Mouse (Mus musculus): ENCODE data around the gene Ccnf.

Ccnf gene

GRCm38 (mm10) chr17:24199741-24200140 is 51.5 kb downstream of the Ccnf start:
- DNase-seq: no peak

- no peak for DNase-seq
Measured at GRCm38 (mm10) chr17:24199252-24199651, 52.0 kb downstream of the Ccnf start.

GRCm38 (mm10) chr17:24197032-24197824 is 54.1 kb downstream of the Ccnf start:
- DNase-seq: no peak

- DNase-seq: no peak
Measured at GRCm38 (mm10) chr17:24195349-24195748, 55.9 kb downstream of the Ccnf start.

- no peak for DNase-seq
Measured at GRCm38 (mm10) chr17:24193769-24194168, 57.5 kb downstream of the Ccnf start.

GRCm38 (mm10) chr17:24193268-24193667 is 58.0 kb downstream of the Ccnf start:
- DNase-seq: no peak

GRCm38 (mm10) chr17:24192848-24193247 is 58.4 kb downstream of the Ccnf start:
- DNase-seq: no peak

GRCm38 (mm10) chr17:24191481-24191880 is 59.8 kb downstream of the Ccnf start:
- no peak for DNase-seq

GRCm38 (mm10) chr17:24190934-24191333 is 60.4 kb downstream of the Ccnf start:
- no peak for DNase-seq

- DNase-seq: no peak
Measured at GRCm38 (mm10) chr17:24174259-24174658, 77.0 kb downstream of the Ccnf start.

- DNase-seq: peak; percentile 29 to 34
Measured at GRCm38 (mm10) chr17:24173423-24173822, 77.9 kb downstream of the Ccnf start.

All from thymus, adult 18-20 months (tissue).